Mouse (Mus musculus): Measurements from ENCODE around the gene Hivep3.

Gene Hivep3

GRCm38 (mm10) chr4:120018426-120018825 is 284.8 kb downstream of the Hivep3 start:
- DNase-seq (ENCODE audit: low spot score): no peak

DNA sequence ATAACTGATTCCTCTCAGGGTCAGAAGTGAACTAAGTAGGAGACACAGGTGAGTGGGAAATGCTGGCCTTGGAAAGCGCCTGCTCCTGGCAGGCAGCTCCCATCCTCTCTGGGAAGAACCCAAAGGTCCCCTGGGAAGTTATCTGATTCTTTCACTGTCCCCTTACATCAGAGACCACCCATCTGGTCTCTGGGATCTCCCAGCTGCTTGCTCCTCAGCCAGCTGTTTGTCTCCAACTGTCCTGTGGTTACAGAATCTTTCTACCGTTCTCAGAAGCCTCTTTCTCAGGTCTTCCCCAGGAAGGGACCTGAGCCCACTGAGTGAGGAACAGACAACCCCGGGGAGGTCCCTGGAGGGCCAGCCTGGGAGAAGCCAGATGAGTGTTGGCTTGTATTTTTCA is 288.8 kb downstream of the Hivep3 start:
- no peak for DNase-seq (ENCODE audit: low spot score)

DNA sequence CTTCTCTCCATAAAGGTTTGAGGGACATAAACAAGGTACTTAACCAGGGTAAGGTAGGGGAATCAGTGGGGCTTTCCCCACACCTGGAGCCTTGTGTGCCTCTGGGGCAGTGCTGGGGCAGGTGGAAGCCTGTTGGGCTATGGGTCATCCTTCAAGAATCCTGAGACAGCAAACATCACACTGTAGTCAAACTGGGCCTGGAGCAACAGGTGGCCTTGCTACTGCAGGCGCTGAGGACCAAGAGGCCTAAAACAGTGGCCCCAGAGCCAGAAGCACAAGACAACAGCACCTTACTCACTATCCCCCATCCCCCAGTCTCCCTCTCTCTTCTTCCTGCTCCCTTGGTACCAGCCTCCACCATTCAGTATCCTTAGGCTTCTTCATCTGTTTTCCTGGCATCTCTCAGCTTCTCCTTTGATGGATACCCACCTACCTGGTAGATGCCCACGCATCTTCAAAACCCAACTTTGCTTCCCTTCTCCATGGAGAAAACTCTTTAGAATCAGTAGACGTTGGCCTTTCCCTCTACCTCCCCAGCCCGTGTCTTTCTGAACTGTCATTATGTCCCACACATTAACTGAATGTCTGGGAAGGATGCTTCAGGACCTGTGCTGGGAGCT is 289.7 kb downstream of the Hivep3 start:
- no peak for DNase-seq (ENCODE audit: low spot score)

DNA sequence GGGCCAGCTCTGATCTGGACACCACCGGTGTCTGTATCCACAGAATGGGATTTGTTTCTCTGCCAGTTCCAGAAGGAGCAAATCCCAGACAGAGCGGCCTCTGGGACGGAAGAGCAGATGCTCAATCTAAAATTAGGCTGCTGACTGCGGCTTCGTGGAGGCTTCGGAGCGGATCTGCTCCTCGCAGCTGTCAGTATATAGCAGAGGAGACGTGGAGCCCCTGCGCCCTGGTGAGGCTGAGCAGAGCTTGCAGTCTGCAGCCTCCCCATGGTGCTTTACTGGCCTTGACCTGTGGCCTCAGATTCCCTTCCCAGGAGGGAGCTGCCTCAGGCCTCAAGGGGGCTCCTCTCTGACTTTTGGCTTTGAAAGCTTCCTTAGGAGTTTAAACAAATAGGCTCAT is 290.5 kb downstream of the Hivep3 start:
- DNase-seq (ENCODE audit: low spot score): peak; percentile 43

- DNase-seq (ENCODE audit: low spot score): no peak
These were observed 294.1 kb downstream of the Hivep3 start for GRCm38 (mm10) chr4:120027671-120028070.

- no peak for DNase-seq (ENCODE audit: low spot score)
These were observed 296.4 kb downstream of the Hivep3 start for GRCm38 (mm10) chr4:120029937-120030336.

DNA sequence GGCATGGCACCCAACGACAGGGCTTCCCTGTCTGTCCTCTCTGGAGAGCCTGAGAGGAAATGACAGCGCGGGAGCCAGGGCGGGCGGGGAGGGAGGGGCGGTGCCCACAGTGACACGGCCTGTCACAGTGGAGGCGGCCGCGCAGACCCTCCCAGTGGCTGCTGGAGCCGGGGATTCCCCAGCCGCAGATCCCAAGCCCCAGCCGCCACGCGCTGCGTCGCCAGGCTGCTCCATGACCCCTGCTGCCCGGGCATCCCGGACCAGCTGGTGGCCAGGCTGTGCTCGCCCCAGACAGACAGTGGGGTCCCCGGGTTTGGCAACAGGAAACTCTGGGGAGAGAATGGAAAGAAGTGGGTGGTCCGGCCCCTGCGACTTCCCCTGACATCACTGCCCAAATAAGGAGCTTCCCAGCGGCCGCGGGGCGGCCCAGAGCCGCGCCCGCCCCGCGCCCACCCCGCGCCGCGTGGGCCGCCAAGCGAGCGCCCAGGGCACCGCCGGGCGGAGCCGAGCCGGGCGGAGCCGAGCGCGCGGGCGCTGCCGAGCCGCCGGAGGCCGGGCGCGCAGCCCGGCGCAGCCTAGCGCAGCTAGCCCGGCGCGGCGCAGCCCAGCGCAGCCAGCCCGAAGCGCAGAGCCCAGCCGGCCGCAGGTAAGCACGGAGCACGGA is 298.9 kb downstream of the Hivep3 start:
- peak; percentile 40 for DNase-seq (ENCODE audit: low spot score)

GRCm38 (mm10) chr4:120032984-120033355 is 299.4 kb downstream of the Hivep3 start:
- no peak for DNase-seq (ENCODE audit: low spot score)

GRCm38 (mm10) chr4:120036294-120036693 is 302.7 kb downstream of the Hivep3 start:
- DNase-seq (ENCODE audit: low spot score): no peak

DNA sequence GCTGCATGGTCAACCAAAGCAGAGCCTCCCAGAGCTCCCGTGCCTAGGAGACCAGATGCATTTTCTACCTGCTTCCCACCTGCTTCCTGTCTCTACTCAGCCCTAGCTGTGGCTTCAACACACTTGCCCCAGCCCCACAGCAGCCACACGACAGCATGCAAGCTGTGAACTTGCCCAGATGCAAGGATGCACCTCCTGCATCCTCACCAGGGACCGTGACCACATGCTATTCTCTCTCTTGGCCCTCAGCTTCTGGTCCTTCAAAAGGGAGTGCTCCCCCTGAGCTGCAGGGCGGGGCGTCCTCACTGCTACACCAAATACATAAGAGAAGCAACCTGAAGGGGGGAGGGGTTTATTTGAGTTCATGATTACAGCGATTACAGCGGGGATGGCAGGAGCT is 303.4 kb downstream of the Hivep3 start:
- no peak for DNase-seq (ENCODE audit: low spot score)

DNA sequence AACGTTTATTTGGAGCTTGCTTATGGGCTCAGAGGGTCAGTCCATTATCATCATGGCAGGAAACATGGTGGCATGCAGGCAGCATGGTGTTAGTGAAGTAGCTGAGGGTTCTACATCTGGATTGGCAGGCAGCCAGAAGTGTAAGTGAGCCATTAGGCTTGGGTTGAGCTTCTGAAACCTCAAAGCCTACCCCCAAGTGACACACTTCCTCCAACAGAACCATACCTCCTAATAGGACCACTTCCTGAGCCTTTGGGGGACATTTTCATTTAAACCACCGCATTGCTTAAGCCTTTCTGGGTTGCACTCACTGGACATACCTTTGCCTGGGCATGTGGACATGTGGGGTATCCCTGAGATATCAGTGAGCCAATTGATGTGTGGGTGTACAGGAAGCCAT is 307.9 kb downstream of the Hivep3 start:
- no peak for DNase-seq (ENCODE audit: low spot score)

DNA sequence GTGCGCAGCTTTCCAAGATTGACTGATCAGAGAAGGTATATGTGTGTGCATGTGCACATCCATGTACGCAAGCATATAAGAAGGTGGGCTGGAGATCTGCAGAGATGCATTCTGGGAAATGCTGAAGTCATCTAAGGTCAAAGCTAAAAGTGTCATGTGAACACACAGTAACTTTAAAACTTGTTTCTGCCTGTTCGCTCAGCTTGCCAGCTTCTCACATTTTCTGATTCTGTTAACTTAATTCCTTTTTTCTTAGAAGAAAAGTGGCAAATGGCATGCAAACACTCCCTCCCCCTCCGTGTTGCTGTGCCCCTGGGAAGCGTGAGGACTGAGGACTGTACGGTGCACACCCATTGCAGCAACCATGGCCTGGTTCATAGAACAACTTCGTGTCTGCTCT is 308.9 kb downstream of the Hivep3 start:
- DNase-seq (ENCODE audit: low spot score): no peak

- DNase-seq (ENCODE audit: low spot score): no peak
These were observed 311.0 kb downstream of the Hivep3 start for GRCm38 (mm10) chr4:120044612-120045011.

- DNase-seq (ENCODE audit: low spot score): no peak
These were observed 311.6 kb downstream of the Hivep3 start for GRCm38 (mm10) chr4:120045131-120045537.

DNA sequence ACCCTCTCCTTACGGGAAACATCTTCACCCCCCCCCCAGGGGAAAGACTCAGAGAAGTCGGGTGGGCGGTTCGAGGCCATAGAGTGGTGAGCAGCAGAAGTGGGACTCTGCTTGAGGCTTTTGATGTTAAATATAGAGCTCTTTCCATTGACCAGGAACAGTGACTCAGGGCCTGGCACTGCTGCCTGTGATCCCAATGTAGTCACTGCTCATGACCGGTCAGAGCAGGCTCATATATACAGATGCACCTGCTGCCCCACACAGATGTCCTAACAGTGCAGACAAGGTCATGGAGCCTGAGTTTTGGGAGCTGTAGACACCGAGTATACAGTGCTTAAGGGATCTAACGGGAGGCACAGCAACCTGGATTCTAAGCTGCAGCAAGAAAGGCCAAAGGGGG is 312.3 kb downstream of the Hivep3 start:
- DNase-seq (ENCODE audit: low spot score): no peak

GRCm38 (mm10) chr4:120047060-120047459 is 313.5 kb downstream of the Hivep3 start:
- DNase-seq (ENCODE audit: low spot score): no peak

- DNase-seq (ENCODE audit: low spot score): no peak
These were observed 314.7 kb downstream of the Hivep3 start for GRCm38 (mm10) chr4:120048274-120048673.

- no peak for DNase-seq (ENCODE audit: low spot score)
These were observed 316.3 kb downstream of the Hivep3 start for GRCm38 (mm10) chr4:120049857-120050256.

DNA sequence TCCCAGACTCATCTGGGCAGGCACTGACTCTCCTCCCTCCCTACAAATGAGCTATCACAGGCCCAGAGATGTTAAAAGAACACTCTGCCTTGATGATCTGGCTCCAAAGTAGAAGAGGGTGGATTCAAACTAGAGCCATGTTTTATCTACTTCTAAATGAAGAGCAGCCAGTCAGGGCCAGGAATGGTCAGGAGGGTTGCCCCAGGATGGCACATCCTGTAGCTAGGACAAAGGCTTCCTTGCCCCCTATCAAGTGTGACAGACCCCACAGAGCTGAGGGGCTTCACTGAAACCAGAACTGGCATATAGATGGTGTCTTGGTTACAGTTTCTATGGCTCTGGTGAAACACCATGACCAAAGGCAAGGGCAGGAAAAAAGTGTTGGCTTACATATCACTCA is 318.9 kb downstream of the Hivep3 start:
- no peak for DNase-seq (ENCODE audit: low spot score)

- DNase-seq (ENCODE audit: low spot score): no peak
These were observed 319.7 kb downstream of the Hivep3 start for GRCm38 (mm10) chr4:120053026-120054005.

GRCm38 (mm10) chr4:120054145-120054544 is 320.6 kb downstream of the Hivep3 start:
- no peak for DNase-seq (ENCODE audit: low spot score)

DNA sequence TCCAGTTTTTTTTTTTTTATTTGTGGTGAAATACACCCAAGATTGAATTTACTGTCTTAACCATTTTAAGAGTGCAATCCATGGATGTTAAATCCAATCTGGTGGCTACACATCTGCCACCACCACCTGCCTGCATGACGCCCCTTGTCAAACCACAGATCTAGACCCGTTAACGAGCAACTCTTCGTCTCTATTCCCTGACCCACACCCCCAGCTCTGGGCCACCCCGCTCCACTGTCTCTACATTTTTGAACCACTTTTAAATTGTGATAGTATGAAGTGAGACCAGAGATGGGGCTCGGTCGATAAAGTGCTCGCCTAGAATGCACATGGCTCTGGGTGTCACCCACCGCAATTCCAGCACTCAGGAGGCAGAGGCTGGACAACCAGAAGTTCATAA is 322.9 kb downstream of the Hivep3 start:
- no peak for DNase-seq (ENCODE audit: low spot score)

- no peak for DNase-seq (ENCODE audit: low spot score)
These were observed 323.9 kb downstream of the Hivep3 start for GRCm38 (mm10) chr4:120057529-120057928.
